Mouse (Mus musculus): Measurements from ENCODE around the gene Farsa. TPM values are rescaled to one million over a fixed set of nuclear protein-coding genes. Genes with fewer than 3 reads are reported as not detected.

The Farsa gene
- polyA plus RNA-seq, 1 experiment, result 104 TPM

- Histone ChIP-seq H3K27me3 (ENCODE audit: control insufficient read depth, insufficient read depth, insufficient read length) (no peaks in the 10 kb centered on the region), H3ac (ENCODE audit: control insufficient read depth, insufficient read length, low read depth) (no peak overlapping the region), H3K79me3 (ENCODE audit: low read depth) (no peaks in the 10 kb centered on the region), H3K79me2 (ENCODE audit: control insufficient read depth, insufficient read depth) (no peaks in the 10 kb centered on the region), H3K36me3 (ENCODE audit: control insufficient read depth, insufficient read depth) (no peaks in the 10 kb centered on the region), H3K4me3 (ENCODE audit: insufficient read depth, poor library complexity, severe bottlenecking) (no peak overlapping the region)
- no peak for TF ChIP-seq USF1 (IDR thresholded peaks at IDR 0.05; ENCODE audit: low read depth)
- no peak for TF ChIP-seq FOSL1 (IDR thresholded peaks at IDR 0.05; ENCODE audit: insufficient read depth, low read length, poor library complexity, severe bottlenecking)
- TF ChIP-seq CEBPB (IDR thresholded peaks at IDR 0.05; ENCODE audit: low read depth), result no peak
- TF ChIP-seq MYOD1 (IDR thresholded peaks at IDR 0.05; ENCODE audit: control insufficient read depth, insufficient read length, low read depth), result no peak
- no peak for TF ChIP-seq MAX (IDR thresholded peaks at IDR 0.05)
Observed at GRCm38 (mm10) chr8:84813830-84814229, 43.0 kb upstream of the Farsa start.

- Histone ChIP-seq H3ac (ENCODE audit: control insufficient read depth, insufficient read length, low read depth) (no peak overlapping the region), H3K27me3 (ENCODE audit: control insufficient read depth, insufficient read depth, insufficient read length) (no peaks in the 10 kb centered on the region)
Observed at GRCm38 (mm10) chr8:84814240-84814554, 42.6 kb upstream of the Farsa start.

GRCm38 (mm10) chr8:84814555-84815441, 42.0 kb upstream of the Farsa start:
- Histone ChIP-seq H3K27me3 (ENCODE audit: control insufficient read depth, insufficient read depth, insufficient read length) (no peaks in the 10 kb centered on the region), H3K79me3 (ENCODE audit: low read depth) (no peaks in the 10 kb centered on the region), H3K4me3 (ENCODE audit: insufficient read depth, poor library complexity, severe bottlenecking) (no peak overlapping the region), H3K79me2 (ENCODE audit: control insufficient read depth, insufficient read depth) (no peaks in the 10 kb centered on the region), H3ac (ENCODE audit: control insufficient read depth, insufficient read length, low read depth) (no peak overlapping the region), H3K36me3 (ENCODE audit: control insufficient read depth, insufficient read depth) (no peaks in the 10 kb centered on the region)
- TF ChIP-seq USF1 (IDR thresholded peaks at IDR 0.05; ENCODE audit: low read depth) (no peak), CTCF (IDR thresholded peaks at IDR 0.05; ENCODE audit: control insufficient read depth, insufficient read depth, insufficient read length) (no peak), CEBPB (IDR thresholded peaks at IDR 0.05; ENCODE audit: low read depth) (no peak), MYOG (IDR thresholded peaks at IDR 0.05; ENCODE audit: control insufficient read depth, extremely low read depth, insufficient read length) (no peak), MYOD1 (IDR thresholded peaks at IDR 0.05; ENCODE audit: control insufficient read depth, insufficient read length, low read depth) (no peak), MAX (IDR thresholded peaks at IDR 0.05) (no peak), FOSL1 (IDR thresholded peaks at IDR 0.05; ENCODE audit: insufficient read depth, low read length, poor library complexity, severe bottlenecking) (no peak)

More at GRCm38 (mm10) chr8:84814240-84814554, 42.6 kb upstream of the Farsa start:
- TF ChIP-seq MYOD1 (IDR thresholded peaks at IDR 0.05; ENCODE audit: control insufficient read depth, insufficient read length, low read depth) (no peak), MYOG (IDR thresholded peaks at IDR 0.05; ENCODE audit: control insufficient read depth, extremely low read depth, insufficient read length) (no peak), CEBPB (IDR thresholded peaks at IDR 0.05; ENCODE audit: low read depth) (no peak), CTCF (IDR thresholded peaks at IDR 0.05; ENCODE audit: control insufficient read depth, insufficient read depth, insufficient read length) (no peak), MAX (IDR thresholded peaks at IDR 0.05) (no peak), USF1 (IDR thresholded peaks at IDR 0.05; ENCODE audit: low read depth) (no peak), FOSL1 (IDR thresholded peaks at IDR 0.05; ENCODE audit: insufficient read depth, low read length, poor library complexity, severe bottlenecking) (no peak)
- Histone ChIP-seq H3K4me3 (ENCODE audit: insufficient read depth, poor library complexity, severe bottlenecking) (no peak overlapping the region), H3K79me2 (ENCODE audit: control insufficient read depth, insufficient read depth) (no peaks in the 10 kb centered on the region), H3K79me3 (ENCODE audit: low read depth) (no peaks in the 10 kb centered on the region), H3K36me3 (ENCODE audit: control insufficient read depth, insufficient read depth) (no peaks in the 10 kb centered on the region)

DNA sequence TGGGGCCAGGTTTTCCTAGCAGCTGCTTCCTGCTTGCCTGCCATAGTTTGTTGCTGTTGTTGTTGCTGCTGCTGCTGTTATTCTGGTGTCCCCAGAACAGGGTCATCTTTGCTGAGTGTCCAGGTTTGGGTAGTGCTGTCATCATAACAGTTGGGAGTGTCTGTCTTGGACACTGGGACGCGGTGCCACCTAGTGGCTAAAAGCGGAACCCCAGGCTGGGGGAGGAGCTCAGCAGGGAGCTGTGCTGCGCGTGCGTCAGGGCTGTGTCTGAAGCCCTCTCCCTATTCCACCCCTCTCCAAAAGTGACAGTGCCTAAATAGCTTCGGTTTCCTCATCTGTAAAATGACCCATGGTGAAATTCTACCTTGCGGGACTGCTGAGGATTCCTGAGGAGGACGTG, 41.2 kb upstream of the Farsa start:
- Histone ChIP-seq H3K36me3 (ENCODE audit: control insufficient read depth, insufficient read depth) (no peaks in the 10 kb centered on the region), H3K27me3 (ENCODE audit: control insufficient read depth, insufficient read depth, insufficient read length) (no peaks in the 10 kb centered on the region), H3K79me2 (ENCODE audit: control insufficient read depth, insufficient read depth) (no peaks in the 10 kb centered on the region), H3K4me3 (ENCODE audit: insufficient read depth, poor library complexity, severe bottlenecking) (no peak overlapping the region), H3K79me3 (ENCODE audit: low read depth) (no peaks in the 10 kb centered on the region), H3ac (ENCODE audit: control insufficient read depth, insufficient read length, low read depth) (no peak overlapping the region)
- peak; percentile 93 for TF ChIP-seq CTCF (IDR thresholded peaks at IDR 0.05; ENCODE audit: control insufficient read depth, insufficient read depth, insufficient read length)
- TF ChIP-seq CEBPB (IDR thresholded peaks at IDR 0.05; ENCODE audit: low read depth), result no peak
- TF ChIP-seq MYOD1 (IDR thresholded peaks at IDR 0.05; ENCODE audit: control insufficient read depth, insufficient read length, low read depth), result peak; percentile 31

DNA sequence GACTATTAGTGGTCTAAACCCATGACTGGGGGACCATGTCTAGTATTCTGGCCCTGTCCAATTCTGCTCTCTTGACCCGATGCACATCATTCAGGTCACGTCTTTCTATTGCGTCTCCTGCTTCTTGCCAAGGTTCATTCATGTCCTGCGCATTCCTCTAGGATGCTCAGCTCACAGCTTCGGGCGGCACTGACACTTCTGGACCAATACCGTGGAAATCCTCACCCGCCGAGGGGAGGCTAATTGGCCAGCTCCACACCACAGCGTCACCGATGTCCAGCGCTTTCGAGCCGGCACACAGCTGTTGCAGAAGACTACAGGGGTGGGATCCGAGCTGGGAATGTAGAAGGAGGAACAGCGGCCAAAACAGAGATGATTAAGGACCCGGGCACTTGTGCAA, 40.7 kb upstream of the Farsa start:
- Histone ChIP-seq H3K79me2 (ENCODE audit: control insufficient read depth, insufficient read depth) (no peaks in the 10 kb centered on the region), H3K36me3 (ENCODE audit: control insufficient read depth, insufficient read depth) (no peaks in the 10 kb centered on the region), H3K4me3 (ENCODE audit: insufficient read depth, poor library complexity, severe bottlenecking) (no peak overlapping the region), H3K27me3 (ENCODE audit: control insufficient read depth, insufficient read depth, insufficient read length) (no peaks in the 10 kb centered on the region), H3K79me3 (ENCODE audit: low read depth) (no peaks in the 10 kb centered on the region), H3ac (ENCODE audit: control insufficient read depth, insufficient read length, low read depth) (no peak overlapping the region)
- no peak for TF ChIP-seq FOSL1 (IDR thresholded peaks at IDR 0.05; ENCODE audit: insufficient read depth, low read length, poor library complexity, severe bottlenecking)
- no peak for TF ChIP-seq MYOG (IDR thresholded peaks at IDR 0.05; ENCODE audit: control insufficient read depth, extremely low read depth, insufficient read length)
- no peak for TF ChIP-seq CEBPB (IDR thresholded peaks at IDR 0.05; ENCODE audit: low read depth)

DNA sequence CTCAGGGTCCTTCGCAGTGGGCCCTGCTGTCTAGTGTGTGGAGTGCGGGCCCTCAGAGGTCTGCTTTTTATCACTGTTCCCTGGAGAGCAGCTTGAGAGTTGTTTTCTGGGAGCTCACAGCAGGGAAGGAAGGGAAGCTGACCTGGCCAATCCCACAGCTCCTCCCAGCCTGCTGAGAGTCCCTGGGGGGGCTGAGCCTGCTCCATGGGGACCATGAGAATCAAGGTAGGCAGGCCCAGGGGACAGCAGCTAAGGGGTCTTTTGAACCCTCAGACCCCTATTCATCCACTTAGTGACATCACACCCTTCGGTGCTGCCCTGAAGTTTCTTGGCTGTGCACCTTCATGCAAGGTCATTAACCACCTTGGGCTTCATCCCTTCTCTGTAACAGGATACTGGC, 34.1 kb upstream of the Farsa start, which contains the start of gene Dand5:
TSS of gene Dand5 (minus strand) at position 101 of the 400 bp plus-strand sequence.
- TF ChIP-seq MYOG (IDR thresholded peaks at IDR 0.05; ENCODE audit: control insufficient read depth, extremely low read depth, insufficient read length) (no peak), CTCF (IDR thresholded peaks at IDR 0.05; ENCODE audit: control insufficient read depth, insufficient read depth, insufficient read length) (no peak), FOSL1 (IDR thresholded peaks at IDR 0.05; ENCODE audit: insufficient read depth, low read length, poor library complexity, severe bottlenecking) (no peak), MAX (IDR thresholded peaks at IDR 0.05) (no peak), USF1 (IDR thresholded peaks at IDR 0.05; ENCODE audit: low read depth) (no peak), MYOD1 (IDR thresholded peaks at IDR 0.05; ENCODE audit: control insufficient read depth, insufficient read length, low read depth) (no peak), CEBPB (IDR thresholded peaks at IDR 0.05; ENCODE audit: low read depth) (no peak)
- Histone ChIP-seq H3K4me3 (ENCODE audit: insufficient read depth, poor library complexity, severe bottlenecking) (no peak within 1 kb of the TSS), H3K79me3 (ENCODE audit: low read depth) (no peaks in the 10 kb centered on the region), H3K79me2 (ENCODE audit: control insufficient read depth, insufficient read depth) (no peaks in the 10 kb centered on the region), H3K27me3 (ENCODE audit: control insufficient read depth, insufficient read depth, insufficient read length) (no peaks in the 10 kb centered on the region), H3K36me3 (ENCODE audit: control insufficient read depth, insufficient read depth) (no peaks in the 10 kb centered on the region), H3ac (ENCODE audit: control insufficient read depth, insufficient read length, low read depth) (no peak within 1 kb of the TSS)
